Mouse (Mus musculus) layer of hippocampus, adult 9-10 months (tissue): Measurements from ENCODE around the gene Fam241b.

Experiments used
- DNase-seq: peaks from one replicate; pipeline ENCODE4 v3.0.0; 2022; ENCODE audit warnings: low spot score

The Fam241b gene

GRCm38 (mm10) chr10:62069946-62070345, 73.8 kb downstream of the Fam241b start:
- no peak for DNase-seq

GRCm38 (mm10) chr10:62069398-62069797, 74.3 kb downstream of the Fam241b start:
- DNase-seq, result no peak

GRCm38 (mm10) chr10:62068532-62068931, 75.2 kb downstream of the Fam241b start:
- no peak for DNase-seq

GRCm38 (mm10) chr10:62066213-62066612, 77.5 kb downstream of the Fam241b start:
- DNase-seq, result no peak

- DNase-seq, result no peak
Observed at GRCm38 (mm10) chr10:62062786-62063185, 80.9 kb downstream of the Fam241b start.

GRCm38 (mm10) chr10:62060969-62061678, 82.6 kb downstream of the Fam241b start:
- no peak for DNase-seq

- DNase-seq, result no peak
Observed at GRCm38 (mm10) chr10:62060224-62060913, 83.4 kb downstream of the Fam241b start.

- DNase-seq, result no peak
Observed at GRCm38 (mm10) chr10:62058508-62059375, 85.0 kb downstream of the Fam241b start.
